Mouse (Mus musculus) MN1 (cell line): Measurements from ENCODE around the gene Galnt17.

Experiments used
- DNase-seq: peaks from one replicate; pipeline ENCODE4 v3.0.0-alpha.2; 2016; ENCODE audit warnings: low spot score

The Galnt17 gene

GRCm38 (mm10) chr5:131019346-131019965 is 288.8 kb downstream of the Galnt17 start:
- no peak for DNase-seq

DNA sequence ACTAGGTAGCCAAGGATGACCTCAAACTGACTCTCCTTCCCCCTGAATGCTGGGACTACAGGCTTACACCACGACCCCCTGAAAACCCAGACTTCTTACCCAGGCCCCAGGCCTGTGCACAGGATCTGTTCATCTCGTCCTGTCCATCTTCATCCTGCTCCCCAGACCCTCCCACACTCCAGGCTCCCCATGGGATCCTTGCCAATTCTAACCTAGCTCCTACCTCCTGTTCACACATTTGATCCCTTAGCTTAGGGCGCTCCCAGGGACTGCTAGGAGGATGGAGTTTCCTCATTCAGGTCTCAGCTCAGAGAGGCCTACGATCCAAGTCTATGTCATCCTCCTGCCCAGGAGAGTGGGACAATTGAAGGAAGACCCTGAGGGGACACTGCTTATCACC is 292.2 kb downstream of the Galnt17 start:
- DNase-seq, result no peak

DNA sequence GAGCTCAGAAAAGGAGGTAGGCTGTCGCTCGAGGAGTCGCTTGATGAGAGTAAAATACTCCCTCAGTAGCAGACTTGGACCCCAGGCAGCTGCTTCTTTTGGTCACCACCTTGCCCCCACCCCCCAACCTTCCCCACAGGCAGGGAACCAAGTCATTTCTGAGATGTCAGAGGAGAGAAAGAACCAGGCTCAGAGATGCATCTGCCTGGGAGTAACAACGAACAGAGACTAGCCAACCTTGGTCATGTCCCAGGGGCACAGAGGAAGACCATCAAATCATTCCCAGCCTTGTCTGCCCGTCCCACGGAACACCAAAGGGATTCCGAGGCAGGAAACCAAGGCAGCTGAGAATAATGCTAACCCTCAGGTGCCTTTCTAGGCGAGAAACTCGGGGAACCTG is 293.0 kb downstream of the Galnt17 start:
- no peak for DNase-seq

DNA sequence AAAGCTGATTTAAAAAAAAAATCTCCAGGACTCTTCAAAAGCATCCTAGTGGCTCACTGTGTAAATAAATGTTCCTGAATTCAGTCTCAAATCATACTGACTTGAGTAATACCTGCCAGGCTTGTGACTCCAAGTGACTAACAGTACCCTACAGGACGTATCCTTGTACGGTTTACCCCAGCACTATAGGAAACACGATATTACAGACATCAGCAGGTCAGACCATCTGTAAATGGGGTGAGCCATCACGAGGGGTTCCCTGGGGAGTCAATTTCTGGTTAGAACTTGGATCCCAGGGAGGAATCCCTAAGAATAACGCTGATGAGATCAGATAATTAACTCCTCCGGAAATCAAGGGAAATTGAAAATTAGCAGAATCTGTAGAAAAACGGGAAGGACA is 294.5 kb downstream of the Galnt17 start:
- DNase-seq, result no peak

DNA sequence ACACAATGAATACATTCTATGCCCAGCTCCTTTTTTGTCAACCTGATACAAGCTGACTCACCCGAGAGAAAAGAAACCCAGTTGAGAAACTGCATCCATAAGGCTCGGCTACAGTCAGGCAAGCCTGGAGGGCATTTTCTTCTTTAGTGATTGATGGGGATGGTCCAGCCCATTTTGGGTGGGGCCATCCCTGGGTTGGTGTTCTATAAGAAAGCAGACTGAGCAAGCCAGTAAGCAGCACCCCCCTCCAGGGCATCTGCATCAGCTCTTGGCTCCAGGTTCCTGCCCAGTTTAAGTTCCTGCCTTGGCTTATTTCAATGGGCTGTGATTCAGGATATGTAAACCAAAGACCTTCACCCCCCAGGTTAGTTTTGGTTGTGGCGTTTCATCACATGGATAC is 295.2 kb downstream of the Galnt17 start:
- DNase-seq, result no peak

DNA sequence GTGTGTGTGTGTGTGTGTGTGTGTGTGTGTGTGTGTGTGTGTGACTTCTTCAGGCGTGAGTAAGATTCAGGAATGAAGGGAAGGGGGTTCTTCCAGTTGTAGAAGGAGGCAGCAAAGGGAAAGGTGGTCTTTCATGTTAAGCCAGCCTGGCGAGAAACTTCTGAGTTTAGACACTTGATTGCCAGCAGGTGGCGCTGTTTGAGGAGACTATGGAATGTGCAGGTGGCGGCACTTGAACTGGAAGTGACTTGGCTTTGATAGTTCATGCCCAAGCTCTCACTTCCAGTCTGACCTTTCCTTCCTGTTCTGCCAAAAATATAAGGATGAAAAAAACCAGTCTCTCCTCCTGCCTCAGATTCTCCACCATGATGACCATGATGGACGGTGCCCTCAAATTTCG is 298.8 kb downstream of the Galnt17 start:
- no peak for DNase-seq

- no peak for DNase-seq
Measured at GRCm38 (mm10) chr5:131008507-131008906, 299.8 kb downstream of the Galnt17 start.

DNA sequence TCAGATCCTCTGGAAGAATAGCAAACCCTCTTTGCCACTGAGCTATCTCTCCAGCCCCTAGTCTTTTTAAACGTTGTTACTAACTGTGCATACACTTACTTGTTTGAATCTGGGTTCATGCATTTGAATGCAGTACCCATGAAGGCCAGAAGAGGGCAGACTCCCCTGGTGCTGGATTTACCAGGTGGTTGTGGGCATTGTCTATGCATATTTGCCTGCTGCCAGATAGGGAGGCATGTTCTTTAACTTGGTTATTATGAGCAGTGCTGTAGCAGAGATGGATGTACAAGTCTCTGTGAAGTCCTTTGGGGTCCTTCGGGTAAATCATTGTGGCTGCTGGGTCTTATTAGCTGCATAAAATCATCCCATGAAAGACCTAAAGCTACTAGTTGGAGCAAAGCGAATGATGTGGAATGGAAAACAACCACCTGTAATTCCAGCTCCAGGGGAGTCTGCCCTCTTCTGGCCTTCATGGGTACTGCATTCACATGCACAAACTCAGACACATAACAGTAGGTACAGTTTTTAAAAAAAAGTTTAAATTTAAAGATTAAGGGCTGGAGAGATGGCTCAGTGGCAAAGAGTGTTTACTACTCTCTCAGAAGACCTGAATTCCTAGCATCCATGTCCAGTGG is 300.3 kb downstream of the Galnt17 start:
- no peak for DNase-seq

DNA sequence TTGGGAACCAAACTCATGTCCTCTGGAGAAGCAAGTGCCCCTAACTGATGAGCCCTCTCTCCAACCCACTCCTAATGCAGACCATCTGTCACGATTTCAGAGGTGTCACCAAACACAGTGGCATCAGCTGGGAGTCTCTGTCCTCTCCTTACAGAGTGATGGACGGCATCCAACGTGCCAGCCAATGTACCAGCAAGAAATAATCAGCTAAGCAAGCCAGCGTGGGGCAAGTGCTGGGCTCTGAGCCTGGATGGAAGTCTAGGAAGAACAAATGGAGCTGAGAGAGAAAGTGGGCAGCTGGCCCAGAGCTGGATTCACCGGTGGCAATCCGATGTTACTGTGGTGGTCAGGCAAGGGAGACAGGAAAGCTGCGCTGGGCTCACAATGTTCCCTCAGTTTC is 301.1 kb downstream of the Galnt17 start:
- no peak for DNase-seq

DNA sequence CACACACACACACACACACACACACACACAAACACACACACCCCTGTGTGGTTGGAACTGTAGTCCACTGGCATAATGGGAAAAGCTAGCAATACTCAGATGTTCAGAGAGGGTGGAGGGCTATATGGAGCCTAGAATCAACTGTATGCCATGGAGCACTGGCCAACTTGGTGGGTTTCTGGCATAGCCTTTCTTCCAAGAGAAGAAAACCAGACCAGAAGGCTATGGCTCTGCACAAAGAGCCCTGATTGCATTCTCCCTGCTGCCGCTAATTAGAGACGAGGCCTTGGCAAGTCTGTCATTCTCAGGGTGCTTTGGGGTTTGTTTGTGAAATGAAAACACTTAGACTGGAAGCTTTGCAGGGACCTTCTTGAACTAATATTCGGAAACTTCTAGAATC is 301.8 kb downstream of the Galnt17 start:
- no peak for DNase-seq

- no peak for DNase-seq
Measured at GRCm38 (mm10) chr5:131000572-131000971, 307.7 kb downstream of the Galnt17 start.

GRCm38 (mm10) chr5:130979321-130979720 is 329.0 kb downstream of the Galnt17 start:
- no peak for DNase-seq

DNA sequence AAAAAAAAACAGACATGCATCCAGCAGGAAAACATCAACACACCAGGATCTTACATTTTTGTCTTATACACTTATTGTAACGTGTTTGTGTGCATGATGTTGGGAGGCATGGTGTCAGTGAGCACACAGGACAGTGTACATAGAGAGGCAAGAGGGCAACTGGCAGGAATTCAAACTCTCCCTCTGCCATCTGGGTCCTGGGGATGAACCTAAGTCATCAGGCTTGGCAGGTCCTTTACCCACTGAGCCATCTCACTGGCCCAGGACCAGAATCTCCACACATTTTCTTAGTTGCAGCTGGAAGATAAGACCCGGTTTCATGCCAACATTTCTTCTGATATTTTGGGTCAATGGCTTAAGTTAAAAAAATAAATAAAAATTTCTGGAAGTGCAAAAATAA is 329.4 kb downstream of the Galnt17 start:
- DNase-seq, result no peak

- no peak for DNase-seq
Measured at GRCm38 (mm10) chr5:130977999-130978398, 330.3 kb downstream of the Galnt17 start.

- DNase-seq, result no peak
Measured at GRCm38 (mm10) chr5:130952361-130952760, 355.9 kb downstream of the Galnt17 start.

DNA sequence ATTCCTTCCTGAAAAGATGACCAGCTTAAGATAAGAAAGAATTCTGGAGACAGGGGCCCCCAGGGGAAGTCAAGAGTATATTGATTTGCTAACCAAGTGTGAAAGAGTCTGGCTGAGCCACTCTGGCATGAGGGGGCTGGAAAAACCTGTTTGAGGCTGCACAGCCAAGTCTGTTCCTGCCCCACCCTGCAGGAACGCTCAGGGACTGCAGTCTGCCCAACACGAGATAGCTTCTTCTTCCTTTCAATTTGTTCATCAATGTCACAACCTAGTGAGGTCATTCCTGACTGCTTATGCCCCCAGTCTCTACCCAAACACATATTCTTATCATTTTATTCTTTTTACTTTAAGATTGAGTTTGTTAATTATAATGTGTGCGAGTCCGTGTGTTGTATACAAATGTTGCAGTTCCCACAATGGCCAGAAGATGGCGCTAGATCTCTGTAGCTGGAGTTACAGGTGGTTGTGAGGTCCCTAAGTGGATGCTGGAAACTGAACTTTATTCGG is 357.4 kb downstream of the Galnt17 start:
- no peak for DNase-seq

DNA sequence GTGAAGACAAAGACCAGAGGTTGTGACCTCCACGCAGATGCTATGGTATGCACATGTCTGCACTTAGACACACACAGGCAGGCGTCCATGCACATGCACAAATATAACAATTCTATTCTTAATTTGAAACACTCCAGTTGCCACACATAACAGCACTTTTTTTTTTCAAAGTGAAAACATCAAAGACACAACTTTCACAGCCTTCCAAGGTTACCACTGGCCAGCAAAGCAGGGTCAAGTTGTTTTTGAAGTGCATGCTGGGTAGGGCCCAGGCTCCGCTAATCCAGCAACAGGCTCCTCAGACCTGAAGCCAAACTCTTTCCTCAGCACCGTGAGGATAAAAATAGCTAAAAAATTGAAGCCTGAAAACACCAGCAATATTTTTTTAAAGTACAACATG is 357.9 kb downstream of the Galnt17 start:
- DNase-seq, result no peak

- no peak for DNase-seq
Measured at GRCm38 (mm10) chr5:130949710-130950109, 358.6 kb downstream of the Galnt17 start.

GRCm38 (mm10) chr5:130938911-130939608 is 369.2 kb downstream of the Galnt17 start:
- DNase-seq, result peak; percentile 26

- no peak for DNase-seq
Measured at GRCm38 (mm10) chr5:130938274-130938741, 370.0 kb downstream of the Galnt17 start.

DNA sequence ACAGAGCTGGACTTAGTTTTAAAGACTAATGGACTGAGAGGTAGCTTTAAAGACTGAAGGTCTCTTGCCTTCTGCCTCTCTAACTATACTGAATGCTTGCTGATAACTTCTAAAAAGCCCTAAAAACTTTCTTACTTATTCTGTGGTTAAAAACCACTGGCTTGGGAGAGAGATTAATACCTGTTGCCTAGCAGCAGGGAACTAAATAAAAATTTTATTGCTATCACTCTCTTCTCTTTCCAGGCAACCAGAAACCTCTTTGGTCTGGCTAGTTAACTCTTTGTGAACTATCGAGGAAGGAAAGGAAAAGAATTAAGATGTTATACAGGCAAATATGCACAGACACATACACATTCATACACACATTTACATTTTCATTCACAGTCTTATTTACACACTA is 377.3 kb downstream of the Galnt17 start:
- DNase-seq, result no peak

DNA sequence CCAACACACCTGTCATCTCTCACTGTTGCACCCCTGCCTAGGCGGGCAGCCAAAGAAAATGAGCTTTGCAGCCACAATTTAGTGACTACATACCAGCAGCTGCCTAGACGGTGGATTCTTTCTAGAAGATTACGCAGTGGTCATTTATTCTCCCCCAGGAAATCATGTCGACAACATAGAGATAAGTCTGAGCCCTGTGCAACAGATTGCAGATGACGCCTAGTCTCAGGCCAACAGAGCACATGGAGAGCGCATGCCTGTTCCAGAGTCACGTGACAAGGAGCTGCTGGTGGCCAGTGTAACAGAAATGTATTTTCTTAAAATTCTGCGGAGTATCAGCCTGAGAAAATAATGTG is 380.5 kb downstream of the Galnt17 start:
- DNase-seq, result no peak

GRCm38 (mm10) chr5:130927138-130927793 is 381.0 kb downstream of the Galnt17 start:
- DNase-seq, result no peak
